Mouse (Mus musculus) ES-CJ7 (cell line): ENCODE measurements around the gene Dlat.
"Not testable (repeated sequence)": the region's sequence is repeated elsewhere in the genome, so short reads cannot be mapped to it uniquely, and the experiment has no call there.

ENCODE experiments used
- DNase-seq: peaks from one replicate; pipeline ENCODE4 v3.0.0; 2011; ENCODE audit warnings: low read depth, low spot score

Dlat gene

GRCm38 (mm10) chr9:50660431-50660830 is 851 bp upstream of the Dlat start:
- peak; percentile 14 for DNase-seq

GRCm38 (mm10) chr9:50658941-50659388 is 615 bp downstream of the Dlat start:
- peak; percentile 27 for DNase-seq

GRCm38 (mm10) chr9:50658391-50658790 is 1.2 kb downstream of the Dlat start:
- DNase-seq, result no peak

GRCm38 (mm10) chr9:50650503-50650902 is 9.1 kb downstream of the Dlat start:
- DNase-seq, result no peak

GRCm38 (mm10) chr9:50646826-50647370 is 12.7 kb downstream of the Dlat start:
- DNase-seq, result peak; percentile 85

GRCm38 (mm10) chr9:50634270-50634669 is 25.3 kb downstream of the Dlat start:
- no peak for DNase-seq

- DNase-seq, result no peak
Measured at GRCm38 (mm10) chr9:50633059-50633458, 26.5 kb downstream of the Dlat start.

- DNase-seq, result peak; percentile 10
Measured at GRCm38 (mm10) chr9:50632016-50632688, 27.4 kb downstream of the Dlat start.

GRCm38 (mm10) chr9:50630903-50631302 is 28.7 kb downstream of the Dlat start:
- not testable (repeated sequence) for DNase-seq

- no peak for DNase-seq
Measured at GRCm38 (mm10) chr9:50617794-50618330, 41.7 kb downstream of the Dlat start.

- peak; percentile 93 for DNase-seq
Measured at GRCm38 (mm10) chr9:50616766-50617603, 42.6 kb downstream of the Dlat start, which contains the start of the genes Pih1d2 and Nkapd1. Gene Pih1d2 (plus strand): TSS chr9:50617321. Gene Nkapd1 (minus strand): TSS chr9:50617464.

GRCm38 (mm10) chr9:50616161-50616560 is 43.4 kb downstream of the Dlat start:
- no peak for DNase-seq

GRCm38 (mm10) chr9:50612115-50612514 is 47.5 kb downstream of the Dlat start:
- DNase-seq, result no peak

- DNase-seq, result no peak
Measured at GRCm38 (mm10) chr9:50604338-50604737, 55.2 kb downstream of the Dlat start.

- no peak for DNase-seq
Measured at GRCm38 (mm10) chr9:50603998-50604324, 55.6 kb downstream of the Dlat start.

- peak; percentile 97 for DNase-seq
Measured at GRCm38 (mm10) chr9:50603189-50603997, 56.2 kb downstream of the Dlat start, which contains the start of the genes Sdhd and Timm8b. Gene Sdhd (minus strand): TSS chr9:50603812. Gene Timm8b (plus strand): TSS chr9:50603910.

- DNase-seq, result peak; percentile 60
Measured at GRCm38 (mm10) chr9:50602055-50602845, 57.3 kb downstream of the Dlat start.

- no peak for DNase-seq
Measured at GRCm38 (mm10) chr9:50601536-50601935, 58.0 kb downstream of the Dlat start.

GRCm38 (mm10) chr9:50596973-50597372 is 62.6 kb downstream of the Dlat start:
- DNase-seq, result no peak

- DNase-seq, result no peak
Measured at GRCm38 (mm10) chr9:50594794-50595417, 64.7 kb downstream of the Dlat start.
